Mouse (Mus musculus): ENCODE measurements around the gene Mthfd1.
"Not testable (repeated sequence)": the region's sequence is repeated elsewhere in the genome, so short reads cannot be mapped to it uniquely, and the experiment has no call there.

Gene Mthfd1

GRCm38 (mm10) chr12:76254725-76255498 is at the start of gene Mthfd1:
Gene Mthfd1 (plus strand): TSS chr12:76255298.
- DNase-seq (ENCODE audit: low read depth, low spot score): peak; percentile 83

- DNase-seq (ENCODE audit: low read depth, low spot score): no peak
Observed at GRCm38 (mm10) chr12:76209429-76209974, 45.6 kb upstream of the Mthfd1 start.

- DNase-seq (ENCODE audit: low read depth, low spot score): no peak
Observed at GRCm38 (mm10) chr12:76215121-76215520, 40.0 kb upstream of the Mthfd1 start.

DNA sequence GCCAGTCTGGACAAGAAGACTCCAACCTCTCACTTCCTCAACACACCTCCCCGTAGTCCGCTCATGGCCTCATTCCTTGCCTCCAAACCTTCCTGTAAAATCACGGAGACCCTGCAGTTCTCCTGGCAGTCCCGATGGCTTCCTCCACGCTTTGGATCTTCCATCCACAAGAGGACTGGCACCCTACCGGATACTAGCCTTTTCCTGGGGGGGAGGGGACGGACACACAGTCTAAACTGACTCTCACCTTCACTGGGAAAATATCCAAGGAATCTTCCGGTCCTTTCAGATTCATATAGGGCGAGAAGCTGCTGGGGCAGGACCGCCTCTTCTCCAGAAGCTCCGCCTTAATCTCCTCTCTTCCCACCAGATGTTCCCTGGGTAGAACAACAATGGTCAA is 38.4 kb upstream of the Mthfd1 start:
- DNase-seq (ENCODE audit: low read depth, low spot score): no peak

DNA sequence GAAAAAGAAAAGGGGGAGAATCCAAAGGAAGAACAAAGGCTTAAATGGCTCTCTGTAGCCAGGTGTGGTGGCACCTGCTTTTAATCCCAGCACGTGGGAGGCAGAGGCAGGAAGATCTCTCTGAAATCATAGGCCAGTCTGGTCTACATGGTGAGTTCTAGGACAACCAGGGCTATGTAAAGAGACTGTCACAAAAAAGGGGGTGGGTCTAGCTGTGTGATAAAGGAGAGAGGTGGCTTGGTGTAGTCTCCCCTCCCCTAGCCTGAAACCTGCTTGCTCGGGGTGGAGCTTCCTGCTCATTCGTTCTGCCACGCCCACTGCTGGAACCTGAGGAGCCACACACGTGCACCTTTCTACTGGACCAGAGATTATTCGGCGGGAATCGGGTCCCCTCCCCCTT is 33.0 kb upstream of the Mthfd1 start:
- not testable (repeated sequence) for DNase-seq (ENCODE audit: low read depth, low spot score)

DNA sequence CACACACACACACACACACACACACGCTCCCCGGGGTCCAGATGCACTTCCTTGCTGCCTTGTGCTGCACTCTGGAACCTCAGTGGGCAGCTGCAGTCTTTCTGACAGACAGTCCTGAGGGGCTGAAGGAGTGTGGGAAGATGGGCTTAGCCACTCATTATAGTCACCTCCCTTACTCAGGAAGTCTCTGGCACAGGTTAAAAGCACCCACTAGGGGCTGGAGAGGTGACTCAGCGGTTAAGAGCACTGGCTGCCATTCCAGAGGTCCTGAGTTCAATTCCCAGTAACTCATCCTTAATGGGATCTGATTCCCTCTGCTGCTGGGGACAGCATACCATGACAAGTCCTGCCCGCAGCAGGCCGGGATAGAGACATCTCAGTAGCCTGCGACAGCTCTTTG is 24.5 kb upstream of the Mthfd1 start:
- no peak for DNase-seq (ENCODE audit: low read depth, low spot score)

DNA sequence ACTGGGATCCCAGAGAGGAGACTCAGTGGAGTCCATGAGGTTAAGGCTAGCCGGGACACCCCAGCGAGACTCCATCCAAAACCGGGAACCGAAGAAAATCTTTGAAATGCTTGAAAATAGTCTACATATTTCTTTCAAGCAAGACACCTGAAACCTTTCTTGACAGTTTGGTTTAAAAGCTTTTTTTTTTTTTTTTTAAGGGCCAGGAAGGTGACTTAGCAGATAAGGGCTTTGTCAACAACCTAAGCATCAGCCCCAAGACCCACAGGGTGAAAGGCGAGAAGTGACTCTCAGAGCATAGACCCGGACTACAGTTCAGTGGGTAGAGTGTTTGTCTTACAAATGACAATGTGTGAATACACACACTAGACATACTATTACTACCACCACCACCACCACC is 19.8 kb upstream of the Mthfd1 start:
- no peak for DNase-seq (ENCODE audit: low read depth, low spot score)

GRCm38 (mm10) chr12:76239145-76239838 is 15.8 kb upstream of the Mthfd1 start:
- DNase-seq (ENCODE audit: low read depth, low spot score): no peak

DNA sequence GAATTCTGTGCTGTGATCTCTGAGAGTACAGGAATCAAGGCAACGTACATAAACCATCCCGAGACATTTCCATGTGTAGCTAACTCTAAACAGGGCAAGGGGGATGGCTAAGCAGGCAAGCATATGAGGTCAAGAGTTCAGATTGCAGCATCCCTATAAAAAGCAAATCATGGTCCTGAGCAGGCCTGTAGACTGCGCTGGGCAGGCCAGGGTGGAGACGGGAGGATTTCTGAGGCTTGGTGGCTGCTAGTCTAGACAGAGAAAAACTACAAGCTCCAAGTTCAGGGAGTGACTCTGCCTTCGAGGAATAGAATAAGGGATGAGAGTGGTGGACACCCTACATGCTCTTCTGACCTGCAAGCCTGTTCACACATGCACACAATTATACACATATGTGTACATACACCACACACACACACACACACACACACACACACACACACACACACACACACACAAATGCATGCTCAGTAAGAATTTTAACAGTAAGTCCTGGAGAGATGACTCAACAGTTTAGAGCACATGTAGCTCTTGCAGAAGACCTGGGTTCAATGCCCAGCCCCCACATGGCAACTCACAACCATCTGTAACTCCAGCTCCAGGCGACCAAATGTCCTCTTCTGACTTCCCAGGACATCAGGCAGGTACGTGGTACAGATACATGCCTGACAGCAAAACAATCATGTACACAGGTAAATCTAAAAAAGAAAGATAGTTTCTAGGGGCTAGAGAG is 15.1 kb upstream of the Mthfd1 start:
- DNase-seq (ENCODE audit: low read depth, low spot score): no peak

- no peak for DNase-seq (ENCODE audit: low read depth, low spot score)
Observed at GRCm38 (mm10) chr12:76240670-76241069, 14.4 kb upstream of the Mthfd1 start.

GRCm38 (mm10) chr12:76241084-76241483 is 14.0 kb upstream of the Mthfd1 start:
- no peak for DNase-seq (ENCODE audit: low read depth, low spot score)

DNA sequence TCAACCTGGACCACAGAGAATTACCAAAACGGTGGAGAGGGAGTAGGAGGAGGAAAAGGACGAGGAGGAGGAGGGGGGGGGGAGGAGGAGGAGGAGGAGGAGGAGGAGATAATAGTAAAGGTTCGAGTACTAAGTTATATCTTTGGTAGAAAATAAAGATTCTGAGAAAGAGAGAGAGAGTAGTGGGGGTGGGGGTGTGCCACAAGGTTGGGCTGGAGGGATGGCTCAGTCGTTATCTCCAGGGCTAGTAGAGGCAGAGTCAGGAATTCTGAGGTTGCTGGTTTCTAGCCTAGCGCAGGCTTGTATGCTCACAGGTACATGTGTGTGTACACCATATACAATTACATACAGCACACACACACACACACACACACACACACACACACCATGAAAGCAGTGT is 13.3 kb upstream of the Mthfd1 start:
- DNase-seq (ENCODE audit: low read depth, low spot score): no peak

DNA sequence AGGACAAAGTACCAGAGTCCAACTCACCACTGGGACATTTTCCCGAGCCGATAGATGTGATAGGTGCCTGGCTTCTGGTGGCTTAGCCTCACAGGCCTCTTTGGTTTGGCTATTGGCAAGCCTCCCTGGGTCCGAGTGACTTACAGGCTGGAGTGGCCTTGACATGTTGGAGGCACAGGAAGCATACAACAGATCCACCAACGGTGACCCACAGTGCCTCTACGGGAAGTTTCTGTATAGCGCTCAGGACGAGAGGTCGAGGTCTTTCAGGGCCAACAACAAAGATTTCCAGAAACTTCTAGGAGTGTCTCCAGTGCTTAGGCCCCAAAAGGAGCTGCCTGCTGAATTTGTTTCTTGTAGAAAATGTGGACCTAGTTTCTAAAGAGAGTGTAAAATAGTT is 10.1 kb upstream of the Mthfd1 start:
- DNase-seq (ENCODE audit: low read depth, low spot score): no peak

DNA sequence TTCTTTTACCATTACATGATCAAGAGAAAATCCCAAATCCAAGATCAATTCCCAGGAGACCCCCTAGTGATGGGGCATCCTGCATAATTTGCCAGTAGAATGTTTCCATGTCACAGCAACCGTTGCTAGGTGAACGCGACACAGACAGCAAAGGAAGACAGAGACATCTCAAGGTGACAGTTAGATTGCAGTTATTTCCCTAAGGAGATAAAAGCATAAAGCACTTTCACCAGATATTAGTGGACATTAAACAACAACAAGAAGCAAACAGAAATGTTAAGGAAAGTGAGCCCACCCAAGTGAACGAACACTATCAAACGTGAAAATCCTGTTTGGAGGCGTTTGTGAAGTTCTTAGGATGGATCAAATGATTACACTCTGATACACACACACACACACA is 8.5 kb upstream of the Mthfd1 start, which contains the start of gene Tex21:
Gene Tex21, minus strand, starts transcription at position 101 of the 400 bp plus-strand sequence.
- no peak for DNase-seq (ENCODE audit: low read depth, low spot score)

- DNase-seq (ENCODE audit: low read depth, low spot score): no peak
Observed at GRCm38 (mm10) chr12:76253090-76253489, 2.0 kb upstream of the Mthfd1 start.

- no peak for DNase-seq (ENCODE audit: low read depth, low spot score)
Observed at GRCm38 (mm10) chr12:76253591-76253990, 1.5 kb upstream of the Mthfd1 start.

- no peak for DNase-seq (ENCODE audit: low read depth, low spot score)
Observed at GRCm38 (mm10) chr12:76253991-76254390, 1.1 kb upstream of the Mthfd1 start.

DNA sequence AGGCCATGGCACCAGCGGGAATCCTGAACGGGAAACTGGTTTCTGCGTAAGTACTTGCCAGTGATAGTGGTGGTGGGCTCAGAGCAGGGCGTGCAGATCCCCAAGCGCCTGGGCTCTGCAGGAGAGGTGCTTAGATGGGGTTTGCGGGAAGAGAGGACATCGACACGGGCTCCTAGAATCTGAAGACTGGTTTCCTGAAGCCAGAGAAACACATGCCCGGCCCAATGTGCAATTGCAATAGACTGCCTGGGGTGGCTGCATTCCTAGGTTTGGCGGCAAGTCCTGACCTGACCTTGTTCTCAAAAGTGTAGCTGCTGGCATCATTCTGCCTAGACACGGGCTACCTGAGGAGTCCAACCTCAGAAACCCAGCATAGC is 389 bp downstream of the Mthfd1 start:
- peak; percentile 26 for DNase-seq (ENCODE audit: low read depth, low spot score)

DNA sequence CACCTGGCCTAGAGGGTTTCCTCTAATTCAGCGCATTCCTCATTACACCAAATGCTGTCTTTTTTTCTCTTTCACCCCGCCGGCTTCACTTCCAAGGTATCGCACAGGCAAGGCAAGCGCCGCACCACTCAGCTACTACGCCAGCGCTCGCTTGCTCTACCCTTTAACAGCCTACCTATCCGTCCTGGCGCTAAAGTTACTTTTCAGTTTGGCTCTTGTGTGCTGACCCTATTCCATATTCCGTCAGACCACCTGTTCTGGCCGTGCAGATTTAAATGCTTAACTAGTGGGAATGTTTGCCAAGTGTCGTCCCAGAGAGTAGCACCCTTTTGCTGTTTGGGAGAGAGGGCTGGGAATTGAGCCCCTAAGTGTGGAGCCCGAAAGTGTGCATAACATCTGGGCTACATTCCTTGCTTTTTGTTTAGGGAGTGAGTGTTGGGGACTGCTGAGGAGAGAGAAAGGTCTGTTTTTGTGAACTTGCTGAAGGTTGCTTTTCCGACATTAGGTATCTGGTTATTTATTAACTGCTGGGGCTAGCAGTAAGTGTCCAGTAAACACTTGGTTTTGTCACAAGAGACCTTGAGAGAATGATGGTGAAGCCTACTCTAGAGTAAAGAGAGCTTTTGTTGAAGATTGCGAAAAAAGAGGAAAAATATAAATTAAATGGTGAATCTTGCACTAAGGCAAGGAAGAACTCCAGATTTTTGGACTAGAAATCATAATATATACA is 1.2 kb downstream of the Mthfd1 start:
- peak; percentile 22 for DNase-seq (ENCODE audit: low read depth, low spot score)

DNA sequence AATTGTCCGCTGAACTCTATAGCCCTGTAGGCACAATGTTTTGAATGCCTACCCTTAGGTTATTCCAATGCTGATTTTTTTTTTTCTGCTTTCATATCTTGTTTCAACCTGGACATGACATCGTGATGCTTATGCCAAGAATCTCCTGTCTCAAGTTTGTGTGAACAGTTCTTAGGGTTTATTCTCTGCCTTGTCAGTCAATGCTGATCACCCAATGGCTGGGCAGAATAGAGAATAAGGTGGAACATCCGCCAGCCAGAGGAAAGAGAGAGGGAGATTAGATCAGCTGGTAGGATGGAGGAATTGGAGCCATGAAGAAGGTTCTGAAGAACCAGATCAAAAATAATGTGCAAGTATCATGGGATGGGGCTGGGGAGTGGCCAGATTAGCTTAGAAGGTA is 5.6 kb downstream of the Mthfd1 start:
- no peak for DNase-seq (ENCODE audit: low read depth, low spot score)

DNA sequence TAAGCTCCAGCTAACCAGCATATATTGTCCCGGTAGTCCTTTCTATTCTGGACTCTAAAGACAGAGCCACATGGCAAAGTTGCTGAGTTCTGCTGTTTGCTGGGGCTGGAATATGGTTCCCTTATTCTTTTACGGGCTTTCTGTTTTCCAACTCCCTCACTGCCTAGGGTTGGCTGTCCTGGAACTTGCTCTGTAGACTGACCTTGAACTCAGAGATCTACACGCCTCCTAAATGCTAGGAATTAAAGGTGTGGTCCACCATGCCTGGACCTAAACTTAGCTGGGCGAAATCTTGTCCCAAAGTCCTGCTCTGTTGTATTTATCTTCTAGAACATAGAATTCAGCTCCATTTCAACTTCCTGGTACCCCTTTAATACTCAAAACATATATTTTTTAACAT is 6.5 kb downstream of the Mthfd1 start:
- DNase-seq (ENCODE audit: low read depth, low spot score): no peak

DNA sequence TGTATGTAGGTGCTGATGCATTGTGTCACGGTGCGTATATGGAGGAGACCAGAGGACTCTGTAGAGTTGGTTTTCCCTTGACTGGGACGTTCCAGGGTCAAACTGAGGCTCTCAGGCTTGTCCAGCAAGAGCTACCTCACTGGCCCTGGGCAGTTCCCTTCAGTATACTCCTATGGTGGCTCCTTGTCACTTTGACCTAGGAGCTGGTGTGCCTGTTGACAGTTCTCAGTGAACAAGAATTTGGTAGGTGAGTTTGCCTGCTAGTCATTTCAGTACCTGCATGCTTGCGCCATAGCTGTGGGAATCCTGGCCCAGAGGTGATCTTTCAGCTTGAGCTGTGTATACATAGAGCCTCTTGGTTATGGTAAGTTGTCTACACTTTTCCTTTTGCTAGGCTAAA is 7.8 kb downstream of the Mthfd1 start:
- no peak for DNase-seq (ENCODE audit: low read depth, low spot score)
